Mouse (Mus musculus): Measurements from ENCODE around the gene Olfr66. TPM values are rescaled to one million over a fixed set of nuclear protein-coding genes. Genes with fewer than 3 reads are reported as not detected.

Olfr66 gene
- polyA plus RNA-seq, 1 experiment from 2014 or later: not detected

GRCm38 (mm10) chr7:103861531-103861930, 24.5 kb downstream of the Olfr66 start:
- no peaks in the 10 kb centered on the region for H3K36me3 ChIP-seq

GRCm38 (mm10) chr7:103860855-103861254, 25.2 kb downstream of the Olfr66 start:
- no peaks in the 10 kb centered on the region for H3K27me3 ChIP-seq
- H3K9ac ChIP-seq (replicated peaks): no peak overlapping the region
- H3K4me2 ChIP-seq (replicated peaks): no peak overlapping the region
- H3K36me3 ChIP-seq: no peaks in the 10 kb centered on the region
- no peak overlapping the region for H3K4me3 ChIP-seq (replicated peaks)
- ATAC-seq: no peak
- 75% methylated on average over 1 of the region's 1 CpGs for WGBS
- no peak overlapping the region for H3K27ac ChIP-seq
- H3K4me1 ChIP-seq (replicated peaks): no peaks in the 10 kb centered on the region
- no peaks in the 10 kb centered on the region for H3K9me3 ChIP-seq

More at GRCm38 (mm10) chr7:103861531-103861930, 24.5 kb downstream of the Olfr66 start:
- no peak for ATAC-seq
- 80% methylated on average over 3 of the region's 3 CpGs for WGBS
- Histone ChIP-seq H3K4me1 (replicated peaks) (no peaks in the 10 kb centered on the region), H3K9me3 (no peaks in the 10 kb centered on the region), H3K27me3 (no peaks in the 10 kb centered on the region), H3K27ac (no peak overlapping the region), H3K4me3 (replicated peaks) (no peak overlapping the region), H3K9ac (replicated peaks) (no peak overlapping the region), H3K4me2 (replicated peaks) (no peak overlapping the region)

GRCm38 (mm10) chr7:103859076-103859475, 27.0 kb downstream of the Olfr66 start:
- Histone ChIP-seq H3K9me3 (no peaks in the 10 kb centered on the region), H3K4me1 (replicated peaks) (no peaks in the 10 kb centered on the region), H3K27me3 (no peaks in the 10 kb centered on the region), H3K27ac (no peak overlapping the region), H3K4me3 (replicated peaks) (no peak overlapping the region), H3K36me3 (no peaks in the 10 kb centered on the region), H3K4me2 (replicated peaks) (no peak overlapping the region), H3K9ac (replicated peaks) (no peak overlapping the region)
- no peak for ATAC-seq
- WGBS: 79% methylated on average over 2 of the region's 2 CpGs

- Histone ChIP-seq H3K4me3 (replicated peaks) (no peak overlapping the region), H3K27ac (no peak overlapping the region), H3K27me3 (no peaks in the 10 kb centered on the region), H3K36me3 (no peaks in the 10 kb centered on the region), H3K4me2 (replicated peaks) (no peak overlapping the region), H3K9ac (replicated peaks) (no peak overlapping the region), H3K9me3 (no peaks in the 10 kb centered on the region), H3K4me1 (replicated peaks) (no peaks in the 10 kb centered on the region)
- WGBS: 77% methylated on average over 1 of the region's 1 CpGs
- ATAC-seq: no peak
Observed at GRCm38 (mm10) chr7:103854669-103855068, 31.4 kb downstream of the Olfr66 start.

- H3K9me3 ChIP-seq: no peaks in the 10 kb centered on the region
- WGBS: 64% methylated on average over 2 of the region's 2 CpGs
- H3K9ac ChIP-seq (replicated peaks): no peak within 1 kb of the TSS
- no peaks in the 10 kb centered on the region for H3K36me3 ChIP-seq
- H3K27ac ChIP-seq: no peak within 1 kb of the TSS
- H3K4me1 ChIP-seq (replicated peaks): no peaks in the 10 kb centered on the region
- ATAC-seq: no peak
- no peaks in the 10 kb centered on the region for H3K27me3 ChIP-seq
- H3K4me3 ChIP-seq (replicated peaks): no peak within 1 kb of the TSS
- H3K4me2 ChIP-seq (replicated peaks): no peak within 1 kb of the TSS
Observed at GRCm38 (mm10) chr7:103853090-103853489, 33.0 kb downstream of the Olfr66 start, which contains the start of gene Hbb-y. TSS of gene Hbb-y (minus strand) at chr7:103853216.

- Histone ChIP-seq H3K36me3 (no peaks in the 10 kb centered on the region), H3K27me3 (no peaks in the 10 kb centered on the region), H3K9ac (replicated peaks) (no peak overlapping the region), H3K4me1 (replicated peaks) (no peaks in the 10 kb centered on the region), H3K4me2 (replicated peaks) (no peak overlapping the region), H3K4me3 (replicated peaks) (no peak overlapping the region), H3K9me3 (no peaks in the 10 kb centered on the region), H3K27ac (no peak overlapping the region)
- WGBS: 66% methylated on average over 2 of the region's 2 CpGs
- no peak for ATAC-seq
Observed at GRCm38 (mm10) chr7:103844525-103845325, 41.3 kb downstream of the Olfr66 start.

GRCm38 (mm10) chr7:103843034-103843433, 43.0 kb downstream of the Olfr66 start, which contains the start of gene Hbb-bh1:
TSS of gene Hbb-bh1 (minus strand) at chr7:103843164.
- no peak for ATAC-seq
- no peak within 1 kb of the TSS for H3K9ac ChIP-seq (replicated peaks)
- WGBS: 75% methylated on average over 2 of the region's 2 CpGs
- H3K27me3 ChIP-seq: no peaks in the 10 kb centered on the region
- no peaks in the 10 kb centered on the region for H3K9me3 ChIP-seq
- no peaks in the 10 kb centered on the region for H3K4me1 ChIP-seq (replicated peaks)
- H3K4me2 ChIP-seq (replicated peaks): no peak within 1 kb of the TSS
- no peaks in the 10 kb centered on the region for H3K36me3 ChIP-seq
- H3K4me3 ChIP-seq (replicated peaks): no peak within 1 kb of the TSS
- H3K27ac ChIP-seq: no peak within 1 kb of the TSS

- no peak for ATAC-seq
- no peak within 1 kb of the TSS for H3K4me2 ChIP-seq (replicated peaks)
- 77% methylated on average over 3 of the region's 3 CpGs for WGBS
Observed at GRCm38 (mm10) chr7:103840268-103840667, 45.8 kb downstream of the Olfr66 start, which contains the start of gene Hbb-bh2. TSS of gene Hbb-bh2 (minus strand) at chr7:103840520.

More at GRCm38 (mm10) chr7:103840268-103840667, 45.8 kb downstream of the Olfr66 start, which contains the start of gene Hbb-bh2:
- H3K4me1 ChIP-seq (replicated peaks): no peaks in the 10 kb centered on the region
- H3K9ac ChIP-seq (replicated peaks): no peak within 1 kb of the TSS
- H3K27ac ChIP-seq: no peak within 1 kb of the TSS
- H3K36me3 ChIP-seq: no peaks in the 10 kb centered on the region
- H3K27me3 ChIP-seq: no peaks in the 10 kb centered on the region
- H3K4me3 ChIP-seq (replicated peaks): no peak within 1 kb of the TSS
- H3K9me3 ChIP-seq: no peaks in the 10 kb centered on the region

Other genes starting within 250 kb of the Olfr66 start
- gene Olfr622, start 243.6 kb downstream of the Olfr66 start, polyA plus RNA-seq (2015; fragmentation: Nextera tagmentation; extraction: Ambion mirVana): not detected in 2 replicates
- not detected in 2 replicates for gene Olfr623, start 222.6 kb downstream of the Olfr66 start, polyA plus RNA-seq (2015; fragmentation: Nextera tagmentation; extraction: Ambion mirVana)
- 0.04 TPM in 2 replicates for gene Olfr624, start 215.1 kb downstream of the Olfr66 start, polyA plus RNA-seq (2015; fragmentation: Nextera tagmentation; extraction: Ambion mirVana)
- not detected in 2 replicates for gene Olfr625-ps1, start 203.5 kb downstream of the Olfr66 start, polyA plus RNA-seq (2015; fragmentation: Nextera tagmentation; extraction: Ambion mirVana)
- gene Olfr243, start 171.6 kb downstream of the Olfr66 start, polyA plus RNA-seq (2015; fragmentation: Nextera tagmentation; extraction: Ambion mirVana): not detected in 2 replicates
- gene Olfr628, start 155.9 kb downstream of the Olfr66 start, polyA plus RNA-seq (2015; fragmentation: Nextera tagmentation; extraction: Ambion mirVana): not detected in 2 replicates
- gene Olfr629, start 141.3 kb downstream of the Olfr66 start, polyA plus RNA-seq (2015; fragmentation: Nextera tagmentation; extraction: Ambion mirVana): not detected in 2 replicates
- not detected in 2 replicates for gene Olfr630, start 128.9 kb downstream of the Olfr66 start, polyA plus RNA-seq (2015; fragmentation: Nextera tagmentation; extraction: Ambion mirVana)
- gene Olfr69, start 114.7 kb downstream of the Olfr66 start, polyA plus RNA-seq (2015; fragmentation: Nextera tagmentation; extraction: Ambion mirVana): not detected in 2 replicates
- not detected in 2 replicates for gene Olfr68, start 106.6 kb downstream of the Olfr66 start, polyA plus RNA-seq (2015; fragmentation: Nextera tagmentation; extraction: Ambion mirVana)
- not detected in 2 replicates for gene Olfr67, start 94.4 kb downstream of the Olfr66 start, polyA plus RNA-seq (2015; fragmentation: Nextera tagmentation; extraction: Ambion mirVana)
- gene Hbb-bt, start 72.3 kb downstream of the Olfr66 start, polyA plus RNA-seq (2015; fragmentation: Nextera tagmentation; extraction: Ambion mirVana): 1,031 and 1,160 TPM in 2 replicates
- gene Hbb-bs, start 58.2 kb downstream of the Olfr66 start, polyA plus RNA-seq (2015; fragmentation: Nextera tagmentation; extraction: Ambion mirVana): 2,098 and 2,335 TPM in 2 replicates
- gene Hbb-bh2, start 45.7 kb downstream of the Olfr66 start, polyA plus RNA-seq (2015; fragmentation: Nextera tagmentation; extraction: Ambion mirVana): not detected in 2 replicates
- 37.1 and 47.9 TPM in 2 replicates for gene Hbb-bh1, start 43.1 kb downstream of the Olfr66 start, polyA plus RNA-seq (2015; fragmentation: Nextera tagmentation; extraction: Ambion mirVana)
- gene Hbb-y, start 33.0 kb downstream of the Olfr66 start, polyA plus RNA-seq (2015; fragmentation: Nextera tagmentation; extraction: Ambion mirVana): 4,013 and 4,161 TPM in 2 replicates
- not detected in 2 replicates for gene Olfr64, start 8.2 kb upstream of the Olfr66 start, polyA plus RNA-seq (2015; fragmentation: Nextera tagmentation; extraction: Ambion mirVana)
- gene Olfr65, start 17.2 kb upstream of the Olfr66 start, polyA plus RNA-seq (2015; fragmentation: Nextera tagmentation; extraction: Ambion mirVana): not detected in 2 replicates
- not detected in 2 replicates for gene Olfr631, start 42.6 kb upstream of the Olfr66 start, polyA plus RNA-seq (2015; fragmentation: Nextera tagmentation; extraction: Ambion mirVana)
- gene Olfr632, start 48.1 kb upstream of the Olfr66 start, polyA plus RNA-seq (2015; fragmentation: Nextera tagmentation; extraction: Ambion mirVana): not detected in 2 replicates
- gene Olfr633, start 58.2 kb upstream of the Olfr66 start, polyA plus RNA-seq (2015; fragmentation: Nextera tagmentation; extraction: Ambion mirVana): not detected in 2 replicates
- 0.03 TPM in 1 of 2 replicates, not detected in the other for gene Olfr635, start 84.9 kb upstream of the Olfr66 start, polyA plus RNA-seq (2015; fragmentation: Nextera tagmentation; extraction: Ambion mirVana)
- not detected in 2 replicates for gene Olfr638, start 112.5 kb upstream of the Olfr66 start, polyA plus RNA-seq (2015; fragmentation: Nextera tagmentation; extraction: Ambion mirVana)
- gene Olfr639, start 131.1 kb upstream of the Olfr66 start, polyA plus RNA-seq (2015; fragmentation: Nextera tagmentation; extraction: Ambion mirVana): 0.03 TPM in 1 of 2 replicates, not detected in the other
- gene Olfr640, start 139.3 kb upstream of the Olfr66 start, polyA plus RNA-seq (2015; fragmentation: Nextera tagmentation; extraction: Ambion mirVana): not detected in 2 replicates
- not detected in 2 replicates for gene Olfr641, start 149.2 kb upstream of the Olfr66 start, polyA plus RNA-seq (2015; fragmentation: Nextera tagmentation; extraction: Ambion mirVana)
- gene Olfr642, start 166.4 kb upstream of the Olfr66 start, polyA plus RNA-seq (2015; fragmentation: Nextera tagmentation; extraction: Ambion mirVana): not detected in 2 replicates
- gene 4930516K23Rik, start 175.2 kb upstream of the Olfr66 start, polyA plus RNA-seq (2015; fragmentation: Nextera tagmentation; extraction: Ambion mirVana): not detected in 2 replicates
- not detected in 2 replicates for gene Olfr644, start 185.6 kb upstream of the Olfr66 start, polyA plus RNA-seq (2015; fragmentation: Nextera tagmentation; extraction: Ambion mirVana)
- not detected in 2 replicates for gene Olfr645, start 199.2 kb upstream of the Olfr66 start, polyA plus RNA-seq (2015; fragmentation: Nextera tagmentation; extraction: Ambion mirVana)
- gene Olfr646, start 218.6 kb upstream of the Olfr66 start, polyA plus RNA-seq (2015; fragmentation: Nextera tagmentation; extraction: Ambion mirVana): not detected in 2 replicates
- not detected in 2 replicates for gene Ubqln5, start 243.6 kb upstream of the Olfr66 start, polyA plus RNA-seq (2015; fragmentation: Nextera tagmentation; extraction: Ambion mirVana)